Mouse (Mus musculus) midbrain, embryonic 12.5 days (tissue): ENCODE results near the gene Tectb. TPM values are rescaled to one million over a fixed set of nuclear protein-coding genes. Genes with fewer than 3 reads are reported as not detected.

Experiments used
- ATAC-seq: fragments of 200-750 bp; cut with Nextera tagmentation; 2 replicates; pipeline ENCODE4 v1.8.0; 2017; ENCODE audit warnings: low read depth, moderate TSS enrichment, moderate library complexity; ENCODE audit not compliant: low FRiP score
- H3K27ac ChIP-seq: fragments of 300-500 bp; sonication (generic); replicated peaks from 2 replicates; pipeline ENCODE4 v1.5.1; 2016; ENCODE audit warnings: mild to moderate bottlenecking
- H3K27me3 ChIP-seq: fragments of 300-500 bp; sonication (generic); 2 replicates; pipeline ENCODE4 v1.6.1; 2016; ENCODE audit warnings: mild to moderate bottlenecking
- H3K36me3 ChIP-seq: fragments of 300-500 bp; sonication (generic); 2 replicates; pipeline ENCODE4 v1.6.1; 2016
- H3K4me1 ChIP-seq: fragments of 300-500 bp; sonication (generic); 2 replicates; pipeline ENCODE4 v1.6.1; 2016
- H3K4me2 ChIP-seq: fragments of 300-500 bp; sonication (generic); replicated peaks from 2 replicates; pipeline ENCODE4 v1.6.1; 2016; ENCODE audit warnings: mild to moderate bottlenecking, moderate library complexity
- H3K4me3 ChIP-seq: fragments of 300-500 bp; sonication (generic); 2 replicates; pipeline ENCODE4 v1.5.1; 2016; ENCODE audit warnings: mild to moderate bottlenecking
- H3K9ac ChIP-seq: fragments of 300-500 bp; sonication (generic); replicated peaks from 2 replicates; pipeline ENCODE4 v1.6.1; 2016; ENCODE audit warnings: mild to moderate bottlenecking, moderate library complexity
- H3K9me3 ChIP-seq: fragments of 300-500 bp; sonication (generic); 2 replicates; pipeline ENCODE4 v1.6.1; 2016; ENCODE audit warnings: mild to moderate bottlenecking
- WGBS: fragments of 180-500 bp; shearing (Covaris S2); methylation state at CpG from one replicate; pipeline ENCODE4 v1.1.7; 2016; 5-methylcytosine and 5-hydroxymethylcytosine counted together
- polyA plus RNA-seq: library from polyadenylated mRNA; unstranded; fragments of >200 nt; fragmentation: Nextera tagmentation; extraction: Ambion mirVana; gene quantifications from 2 replicates; pipeline ENCODE4 v1.2.1, GENCODE M21; 2016

Tectb gene
- polyA plus RNA-seq = 0.31 TPM in 2 replicates

- Histone ChIP-seq H3K4me3 (no peak within 1 kb of the TSS), H3K9ac (no peak within 1 kb of the TSS), H3K4me1 (peaks cover 12% of the 10 kb centered on the region), H3K36me3 (no peaks in the 10 kb centered on the region), H3K9me3 (no peaks in the 10 kb centered on the region), H3K27me3 (no peaks in the 10 kb centered on the region), H3K4me2 (no peak within 1 kb of the TSS), H3K27ac (no peak within 1 kb of the TSS)
- ATAC-seq = no peak
- WGBS = 65% methylated on average over 5 of the region's 5 CpGs
Measured at GRCm38 (mm10) chr19:55180433-55180832, at the start of gene Tectb. Gene Tectb, plus strand, starts transcription at chr19:55180733.

- 53% methylated on average over 1 of the region's 1 CpGs for WGBS
- no peaks in the 10 kb centered on the region for H3K27me3 ChIP-seq
- no peak overlapping the region for H3K9ac ChIP-seq
- H3K4me2 ChIP-seq = no peak overlapping the region
- no peak for ATAC-seq
- H3K9me3 ChIP-seq = no peaks in the 10 kb centered on the region; the same call in 1 of the 2 replicates
- no peak overlapping the region for H3K27ac ChIP-seq
- no peak overlapping the region for H3K4me3 ChIP-seq
- no peaks in the 10 kb centered on the region for H3K4me1 ChIP-seq
- no peaks in the 10 kb centered on the region for H3K36me3 ChIP-seq
Measured at GRCm38 (mm10) chr19:55131747-55132146, 48.8 kb upstream of the Tectb start.

- no peak for ATAC-seq
- Histone ChIP-seq H3K36me3 (no peaks in the 10 kb centered on the region), H3K27me3 (no peaks in the 10 kb centered on the region), H3K4me1 (no peaks in the 10 kb centered on the region), H3K4me2 (no peak overlapping the region), H3K9me3 (no peaks in the 10 kb centered on the region; the same call in 1 of the 2 replicates), H3K9ac (no peak overlapping the region), H3K27ac (no peak overlapping the region), H3K4me3 (no peak overlapping the region)
- 83% methylated on average over 3 of the region's 3 CpGs for WGBS
Measured at GRCm38 (mm10) chr19:55132476-55132875, 48.1 kb upstream of the Tectb start.

- Histone ChIP-seq H3K9ac (no peak overlapping the region), H3K4me1 (peaks cover 6% of the 10 kb centered on the region; the same call in 1 of the 2 replicates), H3K4me2 (no peak overlapping the region), H3K27ac (no peak overlapping the region), H3K9me3 (no peaks in the 10 kb centered on the region; the same call in 1 of the 2 replicates), H3K27me3 (no peaks in the 10 kb centered on the region), H3K36me3 (no peaks in the 10 kb centered on the region), H3K4me3 (no peak overlapping the region)
- no peak for ATAC-seq
- WGBS = 84% methylated on average over 9 of the region's 9 CpGs
Measured at GRCm38 (mm10) chr19:55134521-55134920, 46.0 kb upstream of the Tectb start.

GRCm38 (mm10) chr19:55135918-55136317, 44.6 kb upstream of the Tectb start:
- Histone ChIP-seq H3K27ac (no peak overlapping the region), H3K27me3 (no peaks in the 10 kb centered on the region), H3K4me2 (no peak overlapping the region), H3K9me3 (no peaks in the 10 kb centered on the region; the same call in 1 of the 2 replicates), H3K4me3 (no peak overlapping the region), H3K36me3 (no peaks in the 10 kb centered on the region), H3K4me1 (peaks cover 6% of the 10 kb centered on the region; the same call in 1 of the 2 replicates), H3K9ac (no peak overlapping the region)
- no peak for ATAC-seq
- 84% methylated on average over 3 of the region's 3 CpGs for WGBS

- Histone ChIP-seq H3K9ac (no peak overlapping the region), H3K27ac (no peak overlapping the region; the same call in 1 of the 2 replicates), H3K27me3 (no peaks in the 10 kb centered on the region), H3K4me2 (no peak overlapping the region), H3K4me1 (peaks cover 11% of the 10 kb centered on the region; the same call in 1 of the 2 replicates), H3K9me3 (no peaks in the 10 kb centered on the region), H3K4me3 (no peak overlapping the region), H3K36me3 (no peaks in the 10 kb centered on the region)
- WGBS = 71% methylated on average over 4 of the region's 4 CpGs
- ATAC-seq = no peak
Measured at GRCm38 (mm10) chr19:55136693-55137427, 43.7 kb upstream of the Tectb start.

- no peak for ATAC-seq
- WGBS = 25% methylated on average over 7 of the region's 7 CpGs
- H3K9ac ChIP-seq = no peak overlapping the region
- no peak overlapping the region for H3K4me2 ChIP-seq
- H3K36me3 ChIP-seq = no peaks in the 10 kb centered on the region
- H3K27ac ChIP-seq = 0 out of 2 replicates have a peak overlapping the region, but pooled peaks have one; percentile 52
- no peak overlapping the region for H3K4me3 ChIP-seq
- H3K27me3 ChIP-seq = no peaks in the 10 kb centered on the region
- H3K9me3 ChIP-seq = no peaks in the 10 kb centered on the region
- H3K4me1 ChIP-seq = peaks cover 18% of the 10 kb centered on the region
Measured at GRCm38 (mm10) chr19:55137884-55138283, 42.6 kb upstream of the Tectb start.

- WGBS = 75% methylated on average over 7 of the region's 7 CpGs
- Histone ChIP-seq H3K4me1 (peaks cover 24% of the 10 kb centered on the region), H3K4me3 (no peak overlapping the region), H3K27me3 (no peaks in the 10 kb centered on the region), H3K9me3 (no peaks in the 10 kb centered on the region), H3K9ac (no peak overlapping the region), H3K27ac (no peak overlapping the region), H3K36me3 (no peaks in the 10 kb centered on the region), H3K4me2 (no peak overlapping the region)
- ATAC-seq = no peak
Measured at GRCm38 (mm10) chr19:55138506-55138905, 42.0 kb upstream of the Tectb start.

GRCm38 (mm10) chr19:55139301-55139700, 41.2 kb upstream of the Tectb start:
- Histone ChIP-seq H3K4me3 (no peak overlapping the region), H3K36me3 (no peaks in the 10 kb centered on the region), H3K27me3 (no peaks in the 10 kb centered on the region), H3K9me3 (no peaks in the 10 kb centered on the region), H3K27ac (no peak overlapping the region), H3K4me2 (no peak overlapping the region), H3K4me1 (peaks cover 32% of the 10 kb centered on the region), H3K9ac (no peak overlapping the region)
- WGBS = 82% methylated on average over 7 of the region's 7 CpGs
- no peak for ATAC-seq

GRCm38 (mm10) chr19:55143391-55144300, 36.9 kb upstream of the Tectb start:
- Histone ChIP-seq H3K4me1 (peaks cover 38% of the 10 kb centered on the region), H3K9ac (no peak overlapping the region), H3K4me3 (no peak overlapping the region), H3K27ac (peak overlapping the region; percentile 93), H3K27me3 (no peaks in the 10 kb centered on the region), H3K4me2 (peak overlapping the region; percentile 26; the same call in 1 of the 2 replicates), H3K9me3 (no peaks in the 10 kb centered on the region), H3K36me3 (no peaks in the 10 kb centered on the region)
- peak; percentile 84 for ATAC-seq
- WGBS = 6% methylated on average over 11 of the region's 11 CpGs

- Histone ChIP-seq H3K9ac (0 out of 2 replicates have a peak overlapping the region, but pooled peaks have one; percentile 20), H3K4me1 (peaks cover 38% of the 10 kb centered on the region), H3K27me3 (no peaks in the 10 kb centered on the region), H3K4me3 (no peak overlapping the region), H3K27ac (peak overlapping the region; percentile 93), H3K36me3 (no peaks in the 10 kb centered on the region), H3K4me2 (no peak overlapping the region), H3K9me3 (no peaks in the 10 kb centered on the region)
- 35% methylated on average over 5 of the region's 5 CpGs for WGBS
- peak; percentile 38; the same call in 1 of the 2 replicates for ATAC-seq
Measured at GRCm38 (mm10) chr19:55144691-55145090, 35.8 kb upstream of the Tectb start.

GRCm38 (mm10) chr19:55145136-55145535, 35.4 kb upstream of the Tectb start:
- H3K9me3 ChIP-seq = no peaks in the 10 kb centered on the region
- H3K4me2 ChIP-seq = no peak overlapping the region
- WGBS = 62% methylated on average over 2 of the region's 2 CpGs
- no peak overlapping the region for H3K4me3 ChIP-seq
- H3K36me3 ChIP-seq = no peaks in the 10 kb centered on the region
- no peak for ATAC-seq
- H3K27me3 ChIP-seq = no peaks in the 10 kb centered on the region
- peaks cover 38% of the 10 kb centered on the region for H3K4me1 ChIP-seq
- H3K27ac ChIP-seq = peak overlapping the region; percentile 93
- H3K9ac ChIP-seq = no peak overlapping the region; the same call in 1 of the 2 replicates
